Mouse (Mus musculus) right cerebral cortex, postnatal 10 days (tissue): ENCODE data around the gene Olfr1383.
"Not testable (repeated sequence)": the region's sequence is repeated elsewhere in the genome, so short reads cannot be mapped to it uniquely, and the experiment has no call there.

Experiments
- DNase-seq, 2 experiments: peaks; one replicate each; pipeline ENCODE4 v3.0.0; 2021; ENCODE audit warnings: low spot score in 2 of 2

Gene Olfr1383

GRCm38 (mm10) chr11:49519348-49519747, at the start of gene Olfr1383:
TSS of gene Olfr1383 (plus strand) at chr11:49519648.
- no peak for DNase-seq

GRCm38 (mm10) chr11:49485973-49486372, 33.5 kb upstream of the Olfr1383 start:
- DNase-seq, result no peak

GRCm38 (mm10) chr11:49488770-49489169, 30.7 kb upstream of the Olfr1383 start, which contains the start of gene Olfr1385:
TSS of gene Olfr1385 (plus strand) at chr11:49489070.
- DNase-seq, result not testable (repeated sequence)

GRCm38 (mm10) chr11:49518086-49518485, 1.4 kb upstream of the Olfr1383 start:
- no peak for DNase-seq

- no peak for DNase-seq
Observed at GRCm38 (mm10) chr11:49527947-49528346, 8.5 kb downstream of the Olfr1383 start, which contains the start of gene Olfr1382. TSS of gene Olfr1382 (plus strand) at chr11:49528247.

- DNase-seq, result no peak
Observed at GRCm38 (mm10) chr11:49532761-49533160, 13.3 kb downstream of the Olfr1383 start.

GRCm38 (mm10) chr11:49536631-49537030, 17.2 kb downstream of the Olfr1383 start:
- DNase-seq, result peak; percentile 53 to 71

GRCm38 (mm10) chr11:49543149-49543548, 23.7 kb downstream of the Olfr1383 start, which contains the start of gene Olfr1381:
TSS of gene Olfr1381 (plus strand) at chr11:49543449.
- DNase-seq, result not testable (repeated sequence)

- peak; percentile 26 to 28 for DNase-seq
Observed at GRCm38 (mm10) chr11:49554033-49554432, 34.6 kb downstream of the Olfr1383 start.

- not testable (repeated sequence) for DNase-seq
Observed at GRCm38 (mm10) chr11:49556578-49556977, 37.1 kb downstream of the Olfr1383 start, which contains the start of gene Olfr1380. TSS of gene Olfr1380 (plus strand) at chr11:49556878.

- not testable (repeated sequence) for DNase-seq
Observed at GRCm38 (mm10) chr11:49575054-49575453, 55.6 kb downstream of the Olfr1383 start.
